Mouse (Mus musculus) inflammation-experienced regulatory T-cells, adult 6 months (primary cell): Measurements from ENCODE around the gene Ryr2. TPM values are rescaled to one million over a fixed set of nuclear protein-coding genes. Genes with fewer than 3 reads are reported as not detected.
"Not testable (repeated sequence)": the region's sequence is repeated elsewhere in the genome, so short reads cannot be mapped to it uniquely, and the experiment has no call there.

Experiments used
- ATAC-seq: one replicate; pipeline ENCODE4 v1.8.0; 2017
- polyA plus RNA-seq, 3 experiments: library from polyadenylated mRNA; unstranded; fragments of 100-300 nt; shearing (Covaris generic); gene quantifications; one replicate each; pipeline ENCODE4 v1.2.1; 2017

The Ryr2 gene
- polyA plus RNA-seq, 3 experiments from 2014 or later, result not detected

DNA sequence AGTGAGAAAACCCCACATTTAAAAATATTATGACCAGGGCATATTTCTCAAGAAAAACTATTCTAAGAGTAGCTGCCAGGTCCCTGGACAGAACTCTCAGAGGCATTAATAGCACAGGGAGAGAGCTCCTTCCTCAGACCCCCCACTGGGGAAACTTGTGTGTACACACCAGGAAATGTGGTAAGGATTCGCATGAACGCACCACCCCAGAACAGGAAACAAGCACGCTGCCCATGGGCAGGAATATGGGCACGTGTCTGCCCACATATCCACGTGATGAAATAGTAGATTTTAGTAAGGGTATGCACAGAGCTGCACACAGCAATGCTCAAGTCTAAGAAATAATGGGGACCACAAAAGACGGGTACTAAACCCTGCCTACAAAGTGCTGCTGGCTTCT lies 72.8 kb downstream of the Ryr2 start:
- no peak for ATAC-seq

DNA sequence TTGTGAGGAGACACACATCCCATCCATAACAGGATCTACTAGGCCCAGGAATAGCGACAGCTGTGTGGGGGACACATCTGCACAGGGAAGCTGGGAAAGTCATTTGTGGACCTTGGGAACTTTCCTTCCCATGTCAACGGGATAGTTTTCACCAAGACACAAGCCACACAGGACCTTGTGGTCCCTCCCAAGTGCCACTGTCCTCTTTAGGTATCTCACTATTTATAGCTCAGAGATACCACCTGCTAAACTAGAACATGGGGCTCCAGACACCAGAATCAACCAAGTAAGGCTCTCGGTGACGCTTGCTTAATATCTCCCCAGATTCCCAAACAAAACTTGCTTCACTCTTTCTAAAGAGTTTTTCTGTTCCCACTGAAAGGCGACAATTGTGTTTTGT lies 73.5 kb downstream of the Ryr2 start:
- no peak for ATAC-seq

DNA sequence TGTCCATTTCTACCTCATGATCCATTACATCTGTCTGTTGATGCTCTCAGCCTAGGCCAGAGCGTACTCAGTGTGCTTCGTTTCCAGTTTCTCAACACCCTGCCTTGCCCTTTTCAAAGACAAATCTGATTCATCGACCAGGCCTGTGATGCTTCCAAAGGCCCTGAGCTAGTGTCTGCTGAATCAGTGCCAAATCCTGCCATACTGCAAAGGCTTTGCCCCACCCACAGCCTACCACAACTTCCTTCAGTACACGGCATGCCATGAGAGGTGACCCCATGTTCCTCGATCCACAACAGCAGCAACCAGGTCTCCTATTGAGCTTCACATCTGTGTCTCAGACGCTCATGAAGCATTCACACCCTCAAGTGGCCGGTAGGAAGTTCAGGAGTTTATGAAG lies 76.9 kb downstream of the Ryr2 start:
- ATAC-seq, result no peak

DNA sequence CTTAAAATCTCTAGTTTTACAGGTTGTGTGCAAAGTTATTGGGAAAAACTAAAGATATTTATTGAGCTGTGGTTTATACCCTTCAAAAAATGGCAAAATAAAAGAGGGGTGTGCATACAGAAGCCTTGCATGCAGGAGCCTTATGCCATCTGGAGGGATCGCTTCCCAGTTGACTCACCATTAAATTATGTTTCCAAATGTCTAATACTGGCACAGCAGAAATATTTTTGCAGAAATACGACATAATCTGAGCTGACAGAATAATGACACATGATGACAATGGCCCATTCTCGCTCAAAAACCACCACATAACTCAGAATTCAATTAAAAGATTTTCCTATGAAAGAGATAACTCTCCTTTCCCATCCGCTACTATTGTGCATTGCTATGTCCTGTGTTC lies 77.4 kb downstream of the Ryr2 start:
- no peak for ATAC-seq

DNA sequence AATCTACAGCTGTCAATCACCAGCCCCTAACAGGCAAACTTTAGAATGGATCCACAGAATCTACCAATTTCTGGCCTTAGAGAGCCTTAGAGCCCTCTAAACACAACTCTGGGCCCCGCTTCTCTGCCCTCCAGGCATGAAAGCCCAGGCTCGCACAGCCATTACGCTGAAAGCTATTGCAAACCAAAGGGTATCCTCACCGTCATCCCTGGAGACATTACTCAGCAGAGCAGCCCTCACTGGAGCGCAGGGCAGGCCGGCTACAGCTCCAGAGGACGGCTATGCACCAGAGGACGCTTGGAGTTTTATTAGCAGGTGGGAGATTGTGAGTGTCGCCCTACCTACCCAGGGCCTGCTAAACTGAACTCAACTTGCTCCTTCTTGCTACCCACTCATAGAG lies 88.7 kb downstream of the Ryr2 start:
- ATAC-seq, result no peak

DNA sequence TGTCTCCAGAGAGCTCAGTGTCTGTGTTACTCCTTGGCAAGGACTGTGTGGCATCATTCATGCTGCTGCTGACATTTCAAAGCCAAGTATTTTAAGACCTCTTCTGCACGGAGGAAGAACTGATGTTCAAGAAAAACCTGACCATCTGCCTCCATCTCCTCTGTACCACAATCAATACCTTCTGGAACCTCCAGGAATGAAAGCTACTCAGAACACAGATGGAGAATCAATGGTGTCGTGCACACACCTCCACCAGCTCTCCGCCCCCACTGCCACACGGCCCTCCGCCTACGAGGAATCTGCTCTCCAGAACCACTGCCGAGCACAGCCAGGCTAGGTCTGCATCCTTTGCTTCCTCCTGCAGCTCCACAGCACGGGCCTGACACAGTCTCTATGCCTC lies 92.8 kb downstream of the Ryr2 start:
- ATAC-seq, result no peak

DNA sequence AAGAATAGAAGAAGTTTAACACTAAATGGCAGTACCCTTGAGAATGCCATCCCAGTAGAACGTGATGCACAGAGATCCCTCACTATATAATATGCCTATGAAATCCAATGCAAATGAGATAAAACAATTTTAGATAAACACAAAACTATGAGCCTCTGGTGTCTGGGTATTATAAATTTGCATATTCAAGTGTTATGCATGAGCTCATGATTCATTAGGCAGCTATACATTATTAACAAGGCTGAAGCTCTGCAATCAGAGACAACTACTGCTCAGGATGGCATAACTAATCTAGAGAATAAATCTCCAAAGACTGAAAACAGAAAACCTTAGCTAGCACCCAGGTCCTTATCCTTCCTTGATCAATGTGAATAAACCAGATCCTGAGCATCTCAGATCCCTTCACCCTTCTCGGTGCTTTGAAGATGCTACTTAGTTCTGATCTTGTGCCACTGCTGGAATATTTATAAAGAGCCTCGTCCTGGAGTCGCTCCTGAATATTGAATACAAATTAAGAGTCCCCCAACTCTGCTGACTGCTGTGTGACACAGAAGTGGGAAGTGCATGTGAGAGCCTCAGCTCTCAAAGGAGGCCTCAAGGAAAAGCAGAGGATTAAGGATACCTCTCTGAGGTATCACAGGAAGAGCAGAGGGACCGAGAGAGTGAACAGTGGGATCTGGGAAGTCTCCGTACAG lies 97.6 kb downstream of the Ryr2 start:
- ATAC-seq, result no peak

DNA sequence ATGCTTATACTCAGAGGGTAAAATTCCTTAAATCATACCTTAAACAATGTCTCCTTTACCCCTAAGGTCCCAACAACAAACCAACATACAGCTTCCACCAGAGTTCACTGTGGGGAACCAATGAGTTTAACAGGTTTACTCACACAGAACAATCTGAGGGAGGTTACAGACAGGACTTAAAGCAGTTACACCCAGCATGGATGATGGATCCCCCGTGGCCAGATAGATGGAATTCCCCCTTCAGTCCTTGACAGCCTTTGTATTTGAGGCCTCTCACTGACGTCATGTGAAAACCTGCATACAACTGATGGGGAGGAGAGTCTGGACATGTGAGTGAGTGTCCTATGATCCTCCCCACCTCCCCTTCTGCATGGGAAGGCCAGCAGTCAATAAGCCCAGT lies 99.2 kb downstream of the Ryr2 start:
- ATAC-seq, result no peak

DNA sequence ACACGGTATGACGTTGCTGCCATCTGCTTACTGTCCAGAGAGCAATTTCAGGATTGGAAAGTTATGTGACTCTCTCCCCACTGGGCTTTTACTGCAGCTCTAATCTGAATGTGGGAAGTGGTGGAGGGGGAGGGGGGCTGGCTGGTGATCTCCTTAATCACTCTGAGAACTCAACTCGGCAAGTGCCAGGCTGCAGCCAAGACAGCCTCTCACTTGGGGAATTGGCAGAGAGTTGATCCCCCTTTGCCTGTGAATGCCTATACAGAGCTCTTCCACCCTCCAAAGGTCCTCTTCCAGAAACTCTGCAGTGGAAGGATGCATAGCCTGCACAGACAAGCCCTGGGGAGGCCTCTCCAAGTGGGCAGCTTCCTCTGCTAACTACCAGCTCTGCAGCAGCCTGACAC lies 104.9 kb downstream of the Ryr2 start:
- ATAC-seq, result no peak

DNA sequence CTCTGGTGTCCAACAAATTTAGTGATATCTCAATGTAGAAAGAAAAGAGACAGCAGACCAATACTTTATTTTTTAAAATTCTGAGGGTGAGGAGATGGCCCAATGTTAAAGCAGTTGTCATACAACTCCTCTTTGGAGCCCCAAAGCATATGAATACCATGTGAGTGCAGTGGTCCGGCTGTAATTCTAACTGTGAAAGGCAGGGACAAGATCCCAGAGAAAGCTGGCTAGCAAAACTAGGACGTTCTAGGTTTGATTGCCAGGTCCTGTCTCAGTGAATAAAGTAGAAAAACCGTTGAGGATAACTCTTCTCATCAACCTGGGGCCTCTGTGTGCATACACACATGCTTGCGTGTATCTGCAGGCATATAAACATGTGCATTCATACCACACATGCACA lies 106.9 kb downstream of the Ryr2 start:
- ATAC-seq, result no peak

DNA sequence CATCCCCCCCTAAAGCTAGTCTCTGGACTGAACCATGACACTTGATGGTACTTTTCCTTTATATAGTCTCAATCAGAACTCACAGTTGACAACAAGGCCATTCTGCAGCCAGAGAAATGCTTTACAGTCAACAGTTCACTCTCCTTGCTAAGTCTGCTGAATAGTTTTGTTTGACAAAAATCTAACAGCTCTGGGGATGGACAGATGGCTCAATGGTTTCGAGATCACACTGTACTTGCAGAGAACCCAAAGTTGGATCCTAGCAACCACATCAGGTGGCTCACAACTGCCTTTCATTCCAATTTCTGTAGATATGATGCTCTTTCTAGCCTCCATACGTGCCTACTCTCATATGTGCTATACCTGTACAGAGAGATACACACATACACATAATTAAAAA lies 109.4 kb downstream of the Ryr2 start:
- no peak for ATAC-seq

DNA sequence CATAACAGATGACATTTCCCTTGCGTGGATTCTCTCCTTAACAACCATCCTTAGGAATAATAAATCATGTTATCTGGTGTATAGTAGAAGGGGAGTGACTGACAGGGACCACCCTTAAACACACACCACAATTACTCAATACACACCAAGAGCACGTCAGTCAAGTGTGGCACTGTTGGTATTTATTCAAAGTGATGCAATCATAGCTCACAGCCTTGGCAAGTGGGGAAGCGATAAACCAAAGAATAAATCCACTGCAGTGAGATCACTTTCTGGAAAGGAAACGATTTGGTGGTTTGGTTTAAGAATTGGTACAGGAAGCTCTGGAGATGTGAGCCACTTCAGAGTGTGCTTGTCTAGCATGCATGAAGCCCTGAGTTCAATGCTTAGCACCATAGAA lies 119.2 kb downstream of the Ryr2 start:
- ATAC-seq, result no peak

DNA sequence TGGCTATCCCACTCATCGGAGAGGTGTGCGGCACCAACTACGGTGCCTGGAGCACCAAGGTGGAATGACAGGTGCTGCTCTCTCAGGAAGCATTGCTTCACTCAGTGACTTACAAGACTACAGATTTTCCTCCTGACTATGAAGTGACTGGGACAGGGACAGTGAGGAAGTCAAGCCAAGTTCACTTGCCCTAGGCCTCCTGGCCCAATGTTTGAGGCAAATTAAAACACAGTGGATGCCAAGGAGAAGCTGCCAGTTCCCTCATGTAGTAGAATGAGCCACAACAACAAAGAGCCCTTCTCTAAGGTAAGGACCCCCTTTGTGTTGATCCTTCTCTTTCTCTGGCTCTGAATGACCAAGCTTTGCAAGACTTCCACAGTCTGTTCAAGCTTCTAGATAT lies 121.7 kb downstream of the Ryr2 start:
- no peak for ATAC-seq

DNA sequence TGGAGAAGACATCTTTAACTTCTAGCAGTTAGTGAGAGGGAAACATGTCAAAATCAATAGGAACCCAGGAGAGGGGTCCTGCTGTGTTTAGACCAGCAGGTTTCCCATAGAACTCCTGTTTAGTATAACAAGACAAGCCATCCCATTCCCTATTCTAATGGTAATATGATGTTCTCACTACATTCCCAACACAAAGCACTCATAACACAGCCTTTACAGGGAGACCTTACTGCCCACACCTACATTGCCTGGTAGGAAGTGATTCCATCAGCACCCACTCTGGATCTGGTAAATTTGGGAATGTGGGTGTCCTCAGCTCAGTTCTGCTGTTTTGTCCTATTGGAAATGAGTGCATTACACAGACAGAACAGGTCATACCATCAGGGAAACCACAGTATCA lies 127.7 kb downstream of the Ryr2 start:
- ATAC-seq, result no peak

DNA sequence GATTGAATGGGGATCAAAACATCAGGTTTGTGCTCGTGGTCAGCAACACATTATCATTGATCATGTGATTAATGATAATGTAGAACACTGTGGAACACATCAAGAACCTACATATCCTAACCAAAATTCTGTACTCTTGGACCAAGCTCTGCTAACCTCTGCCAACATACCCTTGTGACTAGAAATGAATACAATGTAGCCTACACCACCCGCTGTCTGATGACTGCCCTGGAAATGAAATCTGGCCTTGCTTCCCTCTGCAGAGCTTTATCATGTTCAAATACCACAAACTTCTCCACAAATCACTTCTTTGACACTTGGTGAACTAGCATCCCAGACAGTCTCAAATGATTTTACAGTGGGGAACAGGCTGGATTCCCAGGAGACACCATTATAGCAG lies 128.4 kb downstream of the Ryr2 start:
- no peak for ATAC-seq

DNA sequence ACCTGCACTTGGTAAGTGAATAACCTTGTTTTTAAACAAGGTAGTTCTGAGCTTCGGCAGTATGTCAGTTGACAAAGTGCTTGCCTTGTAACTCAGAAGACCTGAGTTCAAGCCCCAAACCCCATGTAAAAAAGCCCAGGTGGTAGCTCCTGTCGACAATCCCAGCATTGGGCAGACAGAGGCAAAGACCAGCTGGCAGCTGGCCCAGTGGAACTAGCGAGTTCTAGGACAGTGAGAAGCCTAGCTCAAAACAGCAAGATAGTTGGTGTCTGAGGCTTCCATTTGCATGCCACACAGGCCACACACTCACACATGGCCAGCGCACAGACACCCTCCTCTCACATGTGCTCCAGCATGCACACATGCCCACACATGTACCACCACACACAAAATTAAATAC lies 129.1 kb downstream of the Ryr2 start:
- no peak for ATAC-seq

DNA sequence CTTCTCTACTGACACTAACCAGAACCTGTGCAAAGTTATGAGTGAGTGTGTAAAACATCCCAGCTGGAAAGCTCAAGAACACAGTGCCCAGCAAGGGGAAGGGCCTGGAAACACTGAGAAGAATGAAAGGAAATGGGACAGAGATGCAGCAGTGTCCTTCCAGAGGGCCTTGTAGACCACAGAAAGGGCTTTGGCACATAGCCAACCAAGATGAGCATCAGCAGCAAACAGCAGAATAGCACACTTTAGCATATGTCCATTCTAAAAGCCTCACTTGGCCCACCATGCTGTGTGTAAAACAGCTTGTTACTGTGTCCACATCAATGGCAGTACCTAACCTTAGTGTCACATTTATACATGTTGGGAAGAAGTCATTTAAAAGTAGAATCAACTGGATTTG lies 142.4 kb downstream of the Ryr2 start:
- no peak for ATAC-seq

DNA sequence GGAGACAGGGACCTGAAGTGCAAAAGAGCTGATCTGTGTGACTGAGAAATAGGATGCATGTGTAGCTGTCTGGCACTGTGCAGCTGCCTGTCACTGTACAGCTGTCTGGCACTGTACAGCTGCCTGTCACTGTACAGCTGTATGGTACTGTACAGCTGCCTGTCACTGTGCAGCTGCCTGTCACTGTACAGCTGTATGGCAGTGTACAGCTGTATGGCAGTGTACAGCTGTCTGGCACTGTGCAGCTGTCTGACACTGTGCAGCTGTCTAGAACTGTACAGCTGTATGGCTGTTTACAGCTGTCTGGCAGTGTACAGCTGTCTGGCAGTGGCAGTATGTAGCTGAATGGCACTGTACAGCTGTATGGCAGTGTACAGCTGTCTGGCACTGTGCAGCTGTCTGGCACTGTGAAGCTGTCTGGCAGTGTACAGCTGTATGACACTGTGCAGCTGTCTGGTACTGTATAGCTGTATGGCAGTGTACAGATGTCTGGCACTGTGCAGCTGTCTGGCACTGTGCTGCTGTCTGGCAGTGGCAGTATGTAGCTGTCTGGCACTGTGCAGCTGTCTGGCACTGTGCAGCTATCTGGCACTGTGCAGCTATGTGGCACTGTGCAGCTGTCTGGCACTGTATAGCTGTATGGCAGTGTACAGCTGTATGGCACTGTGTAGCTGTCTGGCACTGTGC lies 147.1 kb downstream of the Ryr2 start:
- ATAC-seq, result no peak

DNA sequence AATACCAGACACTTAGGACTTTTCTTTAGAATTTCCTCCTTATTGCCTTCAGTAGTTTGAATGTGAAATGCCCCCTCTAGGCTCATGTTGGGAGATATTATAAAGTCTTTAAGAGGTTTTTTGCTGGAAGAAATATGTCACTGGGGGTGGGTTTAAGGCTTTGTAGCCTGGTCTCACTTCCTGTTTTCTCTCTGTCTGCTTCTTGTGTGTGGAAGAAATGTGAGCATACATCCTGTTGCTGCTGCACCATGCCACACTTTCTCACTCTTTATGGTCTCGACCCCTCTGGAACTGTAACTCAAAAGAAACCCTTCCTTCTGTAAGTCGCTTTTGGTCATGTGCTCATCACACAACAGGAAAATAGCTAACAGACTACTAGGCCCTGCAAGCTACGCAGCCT lies 147.9 kb downstream of the Ryr2 start:
- peak; percentile 38 for ATAC-seq

DNA sequence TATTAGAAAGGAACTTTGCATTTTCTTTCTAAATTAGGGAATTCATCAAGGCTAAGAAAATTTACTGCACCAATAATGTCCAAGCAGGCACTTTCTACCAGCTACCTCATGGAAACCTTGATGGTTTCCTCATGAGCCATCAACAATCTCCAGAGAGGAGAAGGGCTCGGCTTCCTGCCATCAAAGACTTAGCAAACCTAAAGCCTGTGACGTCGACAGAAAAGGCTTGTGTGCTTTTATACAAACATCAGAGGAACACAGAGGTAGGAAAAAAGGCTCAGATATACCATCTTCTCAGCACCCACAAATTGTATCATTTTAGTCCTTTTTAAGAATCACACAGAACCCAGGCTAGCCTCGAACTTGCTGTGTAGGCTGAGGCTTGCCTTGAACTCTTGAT lies 148.5 kb downstream of the Ryr2 start:
- ATAC-seq, result no peak

DNA sequence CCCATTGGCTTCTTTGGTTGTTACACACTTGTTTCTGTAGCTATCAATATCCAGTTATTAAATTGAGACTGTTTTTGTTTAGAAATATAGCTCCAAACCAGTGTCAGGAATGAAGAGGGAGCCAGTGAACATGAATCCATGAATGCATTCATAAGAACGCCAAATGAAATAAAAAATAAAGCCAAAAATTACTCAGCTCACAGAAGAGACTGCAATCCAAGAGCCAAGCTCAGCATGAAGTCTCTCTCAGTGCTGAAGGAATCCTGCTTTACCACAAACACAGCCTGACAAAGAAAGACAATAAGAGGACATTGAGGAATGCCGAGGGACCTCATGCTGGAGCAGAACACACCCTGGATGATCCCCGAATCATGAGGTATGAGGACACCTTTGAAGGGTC lies 154.8 kb downstream of the Ryr2 start:
- ATAC-seq, result no peak

DNA sequence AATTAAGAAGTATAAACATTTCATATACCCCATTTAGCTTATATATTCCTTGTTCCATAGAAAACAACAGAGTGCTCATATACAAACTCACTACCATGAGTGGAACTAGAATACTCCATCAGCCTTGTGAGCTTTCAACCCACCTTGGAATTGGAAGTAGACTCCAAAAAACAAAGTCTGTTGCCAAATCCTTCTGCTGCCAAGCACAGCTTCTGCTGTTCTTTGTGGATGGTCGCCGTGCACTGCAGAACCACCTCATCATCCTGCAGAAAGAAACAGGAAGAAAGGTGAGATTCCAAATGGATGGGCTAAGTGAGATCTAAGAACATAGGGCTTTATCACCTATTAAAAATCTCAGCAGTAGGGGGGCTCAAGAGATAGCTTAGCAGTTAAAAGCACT lies 161.0 kb downstream of the Ryr2 start:
- ATAC-seq, result no peak

DNA sequence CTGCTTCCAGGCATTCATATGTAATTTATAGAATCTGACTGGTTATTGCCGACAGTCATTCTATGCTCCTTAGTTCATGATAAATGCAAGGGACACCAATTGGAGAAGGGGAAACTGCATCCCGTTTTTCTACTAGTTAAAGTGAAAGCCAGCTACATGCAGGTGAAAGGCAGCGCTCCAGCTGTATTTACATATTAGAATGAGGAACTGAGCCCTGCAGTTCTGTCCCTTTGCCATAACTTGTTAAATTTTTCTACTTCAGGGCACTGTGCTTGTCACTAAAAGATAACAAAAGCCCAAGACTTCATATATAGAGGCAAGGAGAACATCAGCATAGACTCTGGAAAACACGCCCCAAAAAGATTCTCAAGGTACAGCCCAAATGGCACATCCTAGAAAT lies 165.0 kb downstream of the Ryr2 start:
- no peak for ATAC-seq

DNA sequence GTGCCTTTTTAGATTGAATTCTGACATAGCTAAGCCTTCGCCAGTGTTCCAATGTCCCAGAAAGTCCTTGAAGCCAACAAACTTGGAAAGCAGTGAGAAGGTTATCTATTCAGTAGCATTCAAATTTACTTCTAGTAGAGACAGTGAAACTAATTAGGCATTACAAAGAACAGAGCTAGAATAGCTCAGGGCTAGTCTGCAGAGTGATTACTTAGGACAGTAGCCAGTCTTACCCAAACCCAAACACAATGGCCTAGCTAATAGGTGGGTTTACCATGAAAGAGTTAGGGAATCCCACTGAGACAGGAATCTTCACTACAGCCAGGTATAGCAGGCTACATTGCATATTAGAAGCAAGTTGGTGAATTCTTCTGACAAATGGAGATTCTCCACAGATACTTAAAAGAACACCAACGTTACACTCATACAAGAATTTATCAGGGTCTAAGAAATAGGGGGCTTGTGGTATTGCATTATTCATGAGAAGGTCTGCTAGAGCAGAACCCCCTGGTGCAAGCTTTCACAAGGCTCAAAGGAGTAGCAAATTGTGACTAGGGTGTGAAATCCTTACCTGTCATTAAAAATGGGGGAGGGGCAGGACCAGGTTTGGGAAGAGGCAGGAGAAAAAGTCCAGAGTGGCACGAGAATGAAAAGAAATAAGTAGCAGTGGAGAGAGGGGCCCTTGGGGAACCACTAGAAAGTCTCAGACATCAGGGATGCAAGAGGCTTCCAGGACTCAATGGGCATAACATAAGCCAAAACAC lies 172.3 kb downstream of the Ryr2 start:
- ATAC-seq, result not testable (repeated sequence)
